Mouse (Mus musculus) embryo, embryonic 9.5 days (tissue): ENCODE results near the gene Ifi205.
"Not testable (repeated sequence)": the region's sequence is repeated elsewhere in the genome, so short reads cannot be mapped to it uniquely, and the experiment has no call there.

Source experiments
- DNase-seq: peaks from one replicate; pipeline ENCODE4 v3.0.0-alpha.2; 2017; ENCODE audit errors: extremely low spot score

The Ifi205 gene

DNA sequence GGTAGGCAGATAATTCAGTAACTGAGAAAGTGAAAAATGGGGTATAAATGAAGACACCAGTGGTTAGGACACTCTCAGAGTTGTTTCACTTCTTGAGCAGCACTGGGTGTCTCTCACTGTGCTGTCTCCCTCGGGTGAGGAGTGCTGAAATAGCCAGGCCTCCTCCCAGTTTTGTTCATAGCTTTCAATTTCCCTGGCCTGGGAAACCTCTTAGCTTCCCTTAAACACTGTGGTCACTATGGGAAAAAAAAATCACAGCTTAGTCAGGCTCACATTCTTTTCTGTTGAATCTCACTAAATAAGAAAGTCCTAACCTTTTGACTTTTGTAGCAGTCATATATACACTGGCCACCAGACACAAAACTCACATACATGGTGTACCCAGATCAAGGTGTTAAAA, at the start of gene Ifi205:
Gene Ifi205, minus strand, starts transcription at position 113 of the 400 bp plus-strand sequence.
- no peak for DNase-seq

DNA sequence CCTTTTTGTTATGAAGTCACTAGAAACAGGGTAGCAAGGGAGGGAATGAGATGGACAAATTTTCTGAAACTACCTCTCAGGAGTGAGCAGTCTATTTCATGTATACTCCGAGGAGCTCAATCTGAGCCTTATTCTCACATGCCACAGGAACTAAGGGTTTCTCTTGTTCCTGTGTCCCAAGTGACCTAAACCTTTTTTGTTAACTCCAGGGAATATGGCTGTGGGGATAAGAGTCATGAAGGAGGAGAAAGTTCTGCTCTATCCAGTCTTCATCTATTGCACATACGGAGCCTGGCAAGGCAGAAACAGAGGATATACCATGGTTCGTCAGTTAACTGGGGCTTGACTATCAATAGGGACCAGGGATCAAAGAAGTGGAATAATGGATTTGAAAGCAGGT, 34.7 kb upstream of the Ifi205 start, which contains the start of gene Olfr430:
Gene Olfr430, plus strand, starts transcription at position 301 of the 400 bp plus-strand sequence.
- no peak for DNase-seq

DNA sequence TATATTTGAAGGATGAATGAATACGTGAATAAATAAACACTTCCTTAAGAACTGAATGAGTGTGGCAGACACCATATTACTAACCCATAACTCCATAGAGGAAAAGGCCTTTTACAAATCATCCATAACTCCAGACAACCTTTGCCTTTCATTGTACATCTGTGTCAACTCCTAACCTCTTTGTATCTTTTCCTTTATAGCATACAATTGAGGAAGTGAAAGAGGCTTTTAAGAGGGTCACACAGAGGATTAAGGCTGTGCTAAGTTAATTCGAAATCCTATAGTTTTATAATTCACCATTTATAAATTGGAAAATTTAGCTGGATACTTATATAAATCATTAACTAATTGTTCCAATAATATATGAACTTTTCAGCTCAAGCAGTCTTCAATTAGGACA, 23.6 kb upstream of the Ifi205 start:
- DNase-seq: no peak

DNA sequence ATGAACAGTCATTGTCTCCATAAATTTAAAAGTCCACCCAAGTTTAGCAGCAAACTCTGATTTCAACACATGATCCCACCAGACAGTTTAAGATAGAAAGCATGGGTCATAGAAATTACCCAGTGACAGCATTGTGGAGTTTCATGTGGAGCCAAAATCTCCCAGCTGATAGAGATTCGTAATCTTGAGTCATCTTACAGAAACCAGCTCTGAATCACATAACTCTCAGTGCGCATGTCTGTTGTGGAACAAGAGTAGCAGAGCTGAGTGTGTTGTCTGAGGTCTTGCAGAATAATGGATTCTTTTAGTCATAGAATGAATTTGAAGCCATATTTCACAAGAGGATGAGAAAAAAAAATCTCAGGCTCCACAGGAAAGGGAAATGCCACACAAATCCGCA, 21.4 kb upstream of the Ifi205 start:
- DNase-seq: no peak

DNA sequence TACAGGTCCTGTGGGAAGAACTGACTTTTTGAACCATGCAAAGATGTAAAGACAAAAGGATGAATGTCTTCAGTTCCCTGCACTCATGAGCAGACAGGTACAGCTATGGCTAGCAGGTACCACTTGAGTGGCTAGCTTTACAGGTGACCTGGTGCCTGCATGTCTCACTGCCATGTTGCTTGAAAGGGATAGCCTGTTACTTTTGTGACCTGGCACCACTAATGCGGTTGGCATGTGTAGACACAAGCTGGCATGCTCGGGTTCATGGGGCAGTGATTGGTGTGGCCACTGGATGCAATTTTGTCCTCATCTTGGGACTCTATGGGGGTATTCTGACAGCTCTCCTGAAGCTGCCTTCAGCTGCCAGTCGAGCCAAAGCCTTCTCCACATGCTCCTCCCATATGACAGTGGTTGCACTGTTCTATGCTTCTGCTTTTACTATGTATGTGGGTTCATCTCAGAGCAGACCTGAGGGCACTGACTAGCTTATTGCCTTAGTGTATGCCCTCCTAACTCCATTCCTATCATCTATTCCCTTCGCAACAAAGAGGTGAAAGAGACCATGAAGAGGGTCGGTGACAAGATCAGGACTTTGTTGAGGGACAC, 20.4 kb upstream of the Ifi205 start:
- DNase-seq: no peak

DNA sequence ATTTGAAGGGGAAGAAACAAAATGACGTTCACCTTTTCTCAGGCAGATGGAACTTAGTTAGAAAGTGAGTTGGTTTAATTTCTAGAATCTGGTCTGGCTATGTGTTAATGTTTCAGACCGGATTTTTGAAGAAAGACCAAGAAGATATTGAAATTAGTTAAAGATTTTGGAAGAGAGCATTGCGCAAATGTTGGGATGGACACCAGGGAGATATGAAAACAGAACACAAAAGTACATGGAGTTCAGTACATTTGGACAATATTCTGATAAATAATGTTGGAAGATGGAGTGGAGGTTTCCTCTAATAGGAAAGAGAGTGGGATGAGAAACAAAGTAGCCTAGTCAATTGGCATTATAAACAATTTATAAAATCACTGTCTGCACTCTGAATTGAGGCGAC, 19.9 kb upstream of the Ifi205 start:
- no peak for DNase-seq

DNA sequence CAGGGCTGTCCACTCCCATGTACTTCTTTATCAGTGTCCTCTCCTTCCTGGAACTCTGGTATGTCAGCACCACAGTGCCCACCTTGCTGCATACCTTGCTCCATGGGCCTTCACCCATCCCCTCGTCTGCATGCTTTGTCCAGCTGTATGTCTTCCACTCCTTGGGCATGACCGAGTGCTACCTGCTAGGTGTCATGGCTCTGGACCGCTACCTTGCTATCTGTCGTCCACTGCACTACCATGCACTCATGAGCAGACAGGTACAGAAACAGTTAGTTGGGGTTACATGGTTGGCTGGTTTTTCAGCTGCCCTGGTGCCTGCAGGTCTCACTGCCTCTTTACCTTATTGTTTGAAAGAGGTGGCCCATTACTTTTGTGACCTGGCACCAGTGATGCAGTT, 18.9 kb upstream of the Ifi205 start:
- no peak for DNase-seq

DNA sequence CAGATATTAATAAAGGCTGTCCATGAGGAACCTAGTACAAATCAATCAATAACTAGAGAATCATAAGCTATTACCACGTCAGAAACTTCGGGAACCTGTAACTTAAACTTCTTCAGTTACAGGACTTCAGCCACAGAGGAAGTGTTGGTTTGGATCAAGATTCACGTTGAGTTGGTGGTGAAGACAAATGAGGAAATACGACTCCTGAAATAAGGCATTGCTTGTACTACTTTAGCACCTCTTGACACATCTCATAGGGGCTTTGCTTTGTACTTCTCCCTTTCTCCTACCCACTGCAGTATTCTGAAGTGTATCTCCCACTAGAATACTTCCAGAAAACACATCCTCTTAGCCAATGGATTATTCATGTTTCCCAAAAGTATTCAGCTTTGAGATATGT, 17.7 kb upstream of the Ifi205 start:
- not testable (repeated sequence) for DNase-seq

DNA sequence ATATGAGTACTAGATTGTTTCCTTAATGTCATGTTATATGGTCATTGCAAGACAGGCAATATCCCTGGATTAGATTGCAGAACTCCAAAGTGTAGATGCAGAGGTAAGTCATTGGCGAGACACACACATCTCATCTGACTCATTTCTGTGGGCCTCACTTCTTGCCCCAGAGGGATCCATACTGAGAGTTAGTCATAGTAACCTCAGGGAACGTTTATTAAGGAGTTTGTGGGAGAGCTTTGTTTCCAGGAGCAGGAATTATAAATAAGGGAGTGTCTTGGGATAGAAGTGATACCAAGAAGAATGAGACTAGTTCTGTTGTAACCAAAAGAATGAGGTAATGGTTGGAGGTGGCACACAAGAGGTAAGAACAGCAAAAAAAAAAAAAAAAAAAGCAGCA, 17.3 kb upstream of the Ifi205 start, which contains the start of gene Olfr432:
Gene Olfr432, plus strand, starts transcription at position 313 of the 400 bp plus-strand sequence.
- no peak for DNase-seq

DNA sequence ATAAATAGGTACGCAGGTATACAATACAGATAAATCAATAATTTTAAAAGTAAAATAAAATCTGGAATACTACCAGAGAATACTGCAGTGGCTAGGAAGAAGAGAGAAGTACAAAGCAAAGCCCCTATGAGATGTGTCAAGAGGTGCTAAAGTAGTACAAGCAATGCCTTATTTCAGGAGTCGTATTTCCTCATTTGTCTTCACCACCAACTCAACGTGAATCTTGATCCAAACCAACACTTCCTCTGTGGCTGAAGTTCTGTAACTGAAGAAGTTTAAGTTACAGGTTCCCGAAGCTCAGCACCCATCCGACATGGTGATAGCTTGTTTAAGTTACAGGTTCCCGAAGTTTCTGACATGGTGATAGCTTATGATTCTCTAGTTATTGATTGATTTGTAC, 16.6 kb upstream of the Ifi205 start:
- not testable (repeated sequence) for DNase-seq

DNA sequence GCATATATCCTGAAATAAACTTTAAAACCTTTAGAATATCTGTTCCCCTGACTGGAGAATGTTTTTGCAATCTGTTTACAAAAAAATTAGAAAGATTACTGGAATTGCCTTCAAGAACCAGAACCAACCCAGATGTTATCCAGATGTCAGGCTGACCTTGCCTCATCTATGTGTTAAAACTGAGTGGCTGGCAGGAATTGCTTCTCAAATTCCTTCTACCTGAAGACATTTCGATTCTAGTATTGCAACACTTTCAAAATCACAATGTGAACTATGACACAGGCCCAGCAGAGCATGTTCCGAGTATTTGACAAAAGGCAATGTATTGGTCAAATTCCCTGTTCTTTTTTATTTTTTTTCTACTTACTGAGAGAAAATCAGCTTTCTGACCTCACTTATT, 12.8 kb upstream of the Ifi205 start:
- DNase-seq: no peak

DNA sequence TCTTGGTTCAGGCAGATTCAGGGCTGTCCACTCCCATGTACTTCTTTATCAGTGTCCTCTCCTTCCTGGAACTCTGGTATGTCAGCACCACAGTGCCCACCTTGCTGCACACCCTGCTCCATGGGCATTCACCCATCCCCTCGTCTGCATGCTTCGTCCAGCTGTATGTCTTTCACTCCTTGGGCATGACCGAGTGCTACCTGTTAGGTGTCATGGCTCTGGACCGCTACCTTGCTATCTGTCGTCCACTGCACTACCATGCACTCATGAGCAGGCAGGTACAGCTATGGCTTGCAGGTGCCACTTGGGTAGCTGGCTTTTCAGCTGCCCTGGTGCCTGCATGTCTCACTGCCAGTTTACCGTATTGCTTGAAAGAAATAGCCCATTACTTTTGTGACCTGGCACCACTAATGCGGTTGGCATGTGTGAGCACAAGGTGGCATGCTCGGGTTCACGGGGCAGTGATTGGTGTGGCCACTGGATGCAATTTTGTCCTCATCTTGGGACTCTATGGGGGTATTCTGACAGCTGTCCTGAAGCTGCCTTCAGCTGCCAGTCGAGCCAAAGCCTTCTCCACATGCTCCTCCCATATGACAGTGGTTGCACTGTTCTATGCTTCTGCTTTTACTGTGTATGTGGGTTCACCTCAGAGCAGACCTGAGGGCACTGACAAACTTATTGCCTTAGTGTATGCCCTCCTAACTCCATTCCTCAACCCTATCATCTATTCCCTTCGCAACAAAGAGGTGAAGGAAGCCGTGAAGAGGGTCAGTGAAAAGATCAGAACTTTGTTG, 10.7 kb upstream of the Ifi205 start:
- not testable (repeated sequence) for DNase-seq

DNA sequence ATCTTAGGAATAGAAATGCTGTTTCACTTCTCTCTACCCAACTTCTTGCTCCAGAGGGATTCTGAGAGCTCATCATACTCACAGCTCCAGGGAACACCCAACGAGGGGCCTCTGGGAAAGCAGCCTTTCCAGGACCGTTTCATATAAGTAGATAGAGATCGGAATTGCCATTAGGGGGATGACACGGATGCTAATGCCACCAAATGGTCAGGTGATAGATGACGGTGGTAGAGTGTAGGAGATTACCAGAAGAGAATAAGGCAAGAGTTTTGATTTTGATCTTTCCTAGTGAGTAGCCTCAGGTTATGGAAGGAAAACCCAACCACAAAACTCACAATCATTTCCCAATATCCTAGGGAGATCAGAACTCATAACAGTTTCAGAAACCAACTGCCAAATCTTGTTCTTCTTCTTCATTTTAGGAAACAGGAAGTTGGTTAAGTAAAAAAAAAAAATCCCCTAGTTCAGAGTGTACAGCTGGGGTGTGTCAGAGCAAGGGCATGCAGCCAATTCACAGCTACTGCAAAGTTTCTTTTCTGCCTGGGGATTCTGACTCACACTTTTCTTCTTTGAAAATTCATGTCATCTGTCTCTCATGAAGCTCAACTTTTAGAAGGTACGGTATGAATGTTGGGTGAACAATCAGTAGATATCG, 9.0 kb upstream of the Ifi205 start, which contains the start of gene Olfr433:
Gene Olfr433, plus strand, starts transcription at position 183 of the 655 bp plus-strand sequence.
- no peak for DNase-seq

DNA sequence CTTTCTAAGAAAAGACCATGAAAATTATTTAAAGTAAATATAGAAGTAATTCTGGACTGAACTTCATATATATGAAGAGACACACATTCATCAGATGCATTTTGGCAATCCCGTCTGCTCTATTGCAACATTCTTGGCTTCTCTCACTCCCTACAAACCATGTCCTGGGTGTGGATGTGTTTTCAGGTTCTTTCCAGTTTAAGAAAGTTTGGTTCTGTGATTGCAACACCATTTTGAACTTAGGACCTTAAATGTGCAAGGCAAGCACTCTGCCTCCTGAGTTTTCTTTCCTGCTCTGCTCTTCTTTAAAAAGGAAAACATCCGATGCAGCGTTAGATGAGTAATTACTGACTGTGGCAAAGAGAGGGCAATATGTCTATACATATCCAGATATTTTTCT, 6.9 kb upstream of the Ifi205 start:
- DNase-seq: no peak

DNA sequence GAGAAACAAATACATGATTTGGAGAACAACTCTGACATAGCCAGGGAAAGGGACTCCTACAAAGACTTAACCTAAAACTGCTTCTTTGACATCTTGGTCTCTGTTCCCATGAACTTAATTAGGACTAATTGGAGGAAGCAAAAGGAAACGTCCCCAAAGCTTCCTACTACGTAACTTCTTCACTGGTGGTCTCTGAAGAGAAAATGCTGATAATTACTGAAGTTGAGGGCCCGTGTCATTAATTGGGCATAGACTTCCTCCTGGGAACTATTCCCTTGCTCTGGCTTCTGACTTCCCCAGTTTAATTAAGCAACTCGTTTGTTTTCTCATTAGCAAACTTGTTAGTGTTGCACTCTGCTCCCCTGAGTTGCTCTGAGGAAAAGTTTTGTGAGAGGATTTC, 4.2 kb upstream of the Ifi205 start:
- DNase-seq: no peak

DNA sequence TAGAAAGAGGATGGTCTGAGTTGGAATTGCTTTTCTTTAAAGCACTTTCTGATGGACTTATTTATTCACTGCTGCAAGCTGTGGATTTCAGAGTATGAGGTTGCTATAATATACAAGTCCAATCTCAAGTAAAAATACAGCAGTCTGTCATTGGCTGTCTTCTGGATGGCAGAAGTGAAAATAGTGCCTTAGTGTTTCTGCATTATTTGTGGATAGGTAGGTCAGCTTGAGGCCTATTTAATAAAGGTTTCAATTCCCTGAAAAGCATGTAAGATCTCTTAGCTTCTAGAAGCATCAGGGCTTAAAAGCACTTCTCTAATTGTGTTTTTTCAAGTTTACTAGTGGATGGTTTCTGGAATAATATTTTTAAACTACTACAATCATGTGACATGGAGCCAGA, 24.6 kb downstream of the Ifi205 start:
- DNase-seq: not testable (repeated sequence)

DNA sequence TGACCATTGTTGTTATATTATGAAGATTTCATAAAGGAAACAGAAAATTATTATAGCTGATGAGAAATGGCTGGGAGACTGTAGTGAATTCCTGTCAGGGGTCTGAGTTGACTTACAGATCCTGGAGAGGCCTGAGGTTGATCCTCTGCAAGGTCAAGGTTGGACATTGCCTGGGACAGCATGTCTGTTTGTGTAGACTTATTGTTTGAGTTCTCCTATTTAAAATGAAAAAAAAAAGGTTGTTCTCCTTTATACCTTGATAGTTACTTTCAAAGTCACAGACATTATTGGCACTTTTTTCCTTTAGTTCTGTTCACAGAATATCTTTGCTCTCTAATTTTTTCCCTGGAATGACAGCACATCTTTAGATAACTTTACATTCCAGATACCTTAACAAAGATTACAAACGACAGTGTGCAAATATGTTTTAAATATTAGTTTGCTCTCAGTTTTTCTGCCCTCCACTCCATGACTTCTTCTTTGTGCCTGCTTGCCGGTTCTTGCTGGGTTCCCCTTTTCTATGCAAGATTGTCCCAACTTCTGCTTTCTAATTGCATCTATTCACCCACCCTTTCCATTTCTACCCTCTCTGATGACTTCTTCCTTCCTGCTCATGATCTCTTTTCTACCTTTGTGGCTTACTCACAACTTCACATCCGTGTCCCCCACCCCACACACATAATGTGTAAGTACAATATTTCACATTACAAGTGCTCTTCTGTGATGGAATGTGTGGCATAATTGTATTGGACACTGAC, 27.1 kb downstream of the Ifi205 start:
- DNase-seq: not testable (repeated sequence)

DNA sequence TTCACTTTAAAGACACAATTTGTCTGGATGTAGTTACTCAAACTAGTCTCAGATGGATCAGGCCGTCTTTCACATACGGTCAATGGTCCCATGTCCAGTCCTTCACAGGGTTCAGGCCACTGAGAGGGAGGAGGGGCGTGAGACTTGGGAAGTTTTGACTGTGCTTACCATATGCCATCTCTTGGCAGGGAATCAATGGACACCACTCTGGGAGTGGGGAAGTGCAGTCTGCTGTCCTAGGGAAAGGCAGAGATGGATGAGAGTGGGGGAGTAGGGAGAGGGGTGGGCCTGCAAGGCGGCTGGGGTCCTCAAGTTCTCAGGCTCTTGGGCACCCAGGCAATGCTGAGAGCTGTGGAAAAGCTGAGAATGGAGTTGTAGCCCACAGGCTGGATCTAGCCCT, 36.6 kb downstream of the Ifi205 start:
- no peak for DNase-seq

DNA sequence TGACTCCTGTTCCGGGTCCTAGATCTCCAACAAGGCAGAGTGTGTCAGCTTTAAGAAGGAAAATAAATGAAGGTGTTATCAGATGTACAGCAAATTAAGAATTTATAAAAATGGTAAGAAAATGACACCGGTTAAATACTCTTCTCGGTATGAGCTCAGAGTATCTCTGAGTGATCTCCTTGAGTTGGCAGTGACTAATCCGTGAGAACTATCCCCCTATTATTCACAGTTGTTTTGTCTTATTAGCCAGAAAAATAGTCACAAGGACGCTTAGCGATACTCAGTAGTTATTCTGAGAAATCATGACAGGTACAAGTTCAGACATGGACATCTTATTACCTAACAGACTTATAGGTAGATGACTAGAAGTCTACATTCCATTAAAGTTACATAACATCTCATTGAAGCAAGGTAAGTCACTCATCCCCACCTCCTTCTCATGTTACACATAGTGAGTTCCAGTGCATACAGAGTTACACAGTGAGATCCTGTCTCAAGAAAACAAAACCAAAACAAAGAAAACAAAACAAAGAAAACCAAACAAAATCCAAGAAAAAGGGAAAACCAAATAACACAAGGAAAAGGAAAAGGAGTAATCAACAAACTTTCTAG, 48.8 kb downstream of the Ifi205 start, which contains the start of gene Ifi202b:
Gene Ifi202b, minus strand, starts transcription at position 51 of the 612 bp plus-strand sequence.
- not testable (repeated sequence) for DNase-seq

DNA sequence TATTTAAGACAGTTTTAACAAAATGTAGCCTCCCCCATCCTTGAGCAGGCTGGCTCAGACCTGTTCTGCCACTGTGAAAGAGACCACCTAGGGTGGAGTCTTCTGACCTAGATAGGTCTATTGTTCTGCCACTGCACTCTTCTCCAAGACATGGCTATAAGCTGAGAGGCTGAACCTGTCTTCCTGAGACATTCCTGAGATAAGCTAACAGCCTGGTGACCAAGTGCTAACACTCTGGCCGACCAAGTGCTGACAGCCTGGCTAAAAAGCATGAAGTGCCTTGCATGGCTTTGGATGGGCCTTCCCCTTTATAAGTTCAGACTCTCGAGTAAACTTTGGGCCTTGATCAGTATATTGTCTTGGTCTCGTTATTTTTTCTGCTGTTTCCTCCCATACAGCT, 50.6 kb downstream of the Ifi205 start:
- DNase-seq: not testable (repeated sequence)

DNA sequence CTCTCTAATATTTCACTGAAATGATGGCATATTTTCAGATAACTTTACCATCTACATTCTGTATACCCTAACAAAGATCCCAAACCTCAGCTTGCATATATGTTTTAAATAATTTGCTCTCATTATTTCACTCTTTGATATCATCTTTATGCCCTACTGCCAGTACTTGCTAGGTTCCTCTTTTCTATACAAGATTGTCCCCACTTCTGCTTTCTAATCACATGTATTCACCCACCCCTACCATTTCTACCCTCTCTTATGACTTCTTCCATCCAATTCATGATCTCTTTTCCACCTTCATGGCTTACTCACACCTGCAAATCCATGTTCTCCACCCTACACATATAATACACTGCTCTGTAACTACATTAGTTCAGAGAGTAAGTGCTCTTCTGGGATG, 54.0 kb downstream of the Ifi205 start:
- DNase-seq: no peak
